Mouse (Mus musculus): ENCODE measurements around the gene Pex11a. TPM values are rescaled to one million over a fixed set of nuclear protein-coding genes. Genes with fewer than 3 reads are reported as not detected.
A peak's percentile ranks its signal among the peaks of the same experiment; 100 is the strongest.

The Pex11a gene
- polyA plus RNA-seq, 1 experiment from 2014 or later, result 8.3 TPM

DNA sequence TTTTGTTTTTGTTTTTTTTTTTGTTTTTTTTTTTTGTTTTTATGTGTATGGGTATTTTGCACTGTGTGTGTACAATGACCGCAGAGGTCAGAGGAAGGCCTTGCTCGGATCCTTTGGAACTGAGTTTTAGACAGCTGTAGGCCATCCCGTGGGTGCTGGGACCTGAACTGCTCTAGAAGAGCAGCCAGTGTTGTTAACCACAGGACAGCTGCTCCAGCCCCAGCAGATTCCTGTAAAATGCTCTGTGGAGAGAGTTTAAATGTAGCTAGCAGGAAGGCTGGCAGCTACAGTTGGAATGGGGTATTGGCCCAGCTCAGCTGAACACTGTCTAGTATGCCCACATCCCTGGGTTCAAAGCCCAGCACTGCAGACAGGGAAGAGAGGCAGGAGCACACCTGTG is 26.7 kb upstream of the Pex11a start:
- H3K4me2 ChIP-seq (ENCODE audit: low read depth, low read length), result no peak overlapping the region
- H3K9ac ChIP-seq (replicated peaks; ENCODE audit: low read length), result no peak overlapping the region
- no peak overlapping the region for H3K27ac ChIP-seq (replicated peaks; ENCODE audit: low read depth, low read length)
- WGBS, result 79% methylated on average over 3 of the region's 3 CpGs
- no peaks in the 10 kb centered on the region for H3K4me1 ChIP-seq (ENCODE audit: control insufficient read depth, insufficient read depth, low read length)
- no peaks in the 10 kb centered on the region for H3K36me3 ChIP-seq (replicated peaks; ENCODE audit: control insufficient read depth, insufficient read depth, low read depth, low read length)
- DNase-seq (ENCODE audit: low spot score) (no peak), ATAC-seq (replicated peaks; ENCODE audit: insufficient number of reproducible peaks, low FRiP score, low TSS enrichment, low read depth) (no peak)
- no peaks in the 10 kb centered on the region for H3K27me3 ChIP-seq (ENCODE audit: control insufficient read depth, insufficient read depth, low read length)
- no peaks in the 10 kb centered on the region for H3K9me3 ChIP-seq (replicated peaks; ENCODE audit: control insufficient read depth, low read length)
- H3K4me3 ChIP-seq (ENCODE audit: low read depth, low read length), result no peak overlapping the region

DNA sequence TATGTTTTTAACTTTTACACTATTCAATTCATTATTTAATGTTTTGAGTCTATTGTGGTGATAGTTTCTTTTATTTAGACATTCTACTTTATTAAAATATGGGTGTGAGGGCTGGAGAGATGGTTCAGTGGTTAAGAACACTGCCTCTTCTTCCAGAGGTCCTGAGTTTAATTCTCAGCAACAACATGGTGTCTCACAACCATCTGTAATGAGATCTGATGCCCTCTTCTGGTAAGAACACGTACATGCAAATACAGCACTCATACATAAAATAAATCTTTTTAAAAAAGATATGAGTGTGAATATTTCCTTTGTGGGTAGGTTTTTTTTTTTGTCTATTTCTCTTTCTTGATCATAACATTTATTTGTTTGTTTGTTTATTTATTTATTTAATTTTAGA is 23.1 kb upstream of the Pex11a start:
- Histone ChIP-seq H3K9me3 (replicated peaks; ENCODE audit: control insufficient read depth, low read length) (no peaks in the 10 kb centered on the region), H3K4me3 (ENCODE audit: low read depth, low read length) (no peak overlapping the region), H3K27ac (replicated peaks; ENCODE audit: low read depth, low read length) (no peak overlapping the region), H3K4me2 (ENCODE audit: low read depth, low read length) (no peak overlapping the region), H3K36me3 (replicated peaks; ENCODE audit: control insufficient read depth, insufficient read depth, low read depth, low read length) (no peaks in the 10 kb centered on the region), H3K27me3 (ENCODE audit: control insufficient read depth, insufficient read depth, low read length) (no peaks in the 10 kb centered on the region), H3K4me1 (ENCODE audit: control insufficient read depth, insufficient read depth, low read length) (no peaks in the 10 kb centered on the region), H3K9ac (replicated peaks; ENCODE audit: low read length) (no peak overlapping the region)
- ATAC-seq (replicated peaks; ENCODE audit: insufficient number of reproducible peaks, low FRiP score, low TSS enrichment, low read depth) (no peak), DNase-seq (ENCODE audit: low spot score) (no peak)
- WGBS, result 57% methylated on average over 1 of the region's 1 CpGs

DNA sequence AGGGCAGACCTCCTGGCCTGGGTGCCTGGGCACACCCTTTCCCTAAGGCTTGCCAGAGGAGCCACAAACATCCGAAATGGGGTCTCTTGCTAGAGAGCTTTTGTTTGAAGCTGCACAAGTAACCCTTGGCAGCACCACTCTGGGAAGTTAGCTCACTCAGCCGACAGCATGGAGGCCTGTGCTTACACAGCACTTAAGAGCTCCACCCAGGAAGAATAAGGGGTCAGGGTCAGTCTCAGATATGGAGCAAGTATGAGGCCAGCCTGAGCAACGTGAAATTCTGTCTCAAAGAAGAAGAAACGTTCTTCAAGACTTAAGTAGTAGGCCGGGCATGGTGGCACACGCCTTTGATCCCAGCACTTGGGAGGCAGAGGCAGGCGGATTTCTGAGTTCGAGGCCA is 19.2 kb upstream of the Pex11a start:
- ATAC-seq (replicated peaks; ENCODE audit: insufficient number of reproducible peaks, low FRiP score, low TSS enrichment, low read depth), result no peak
- WGBS, result 78% methylated on average over 8 of the region's 8 CpGs
- DNase-seq (ENCODE audit: low spot score), result no peak

DNA sequence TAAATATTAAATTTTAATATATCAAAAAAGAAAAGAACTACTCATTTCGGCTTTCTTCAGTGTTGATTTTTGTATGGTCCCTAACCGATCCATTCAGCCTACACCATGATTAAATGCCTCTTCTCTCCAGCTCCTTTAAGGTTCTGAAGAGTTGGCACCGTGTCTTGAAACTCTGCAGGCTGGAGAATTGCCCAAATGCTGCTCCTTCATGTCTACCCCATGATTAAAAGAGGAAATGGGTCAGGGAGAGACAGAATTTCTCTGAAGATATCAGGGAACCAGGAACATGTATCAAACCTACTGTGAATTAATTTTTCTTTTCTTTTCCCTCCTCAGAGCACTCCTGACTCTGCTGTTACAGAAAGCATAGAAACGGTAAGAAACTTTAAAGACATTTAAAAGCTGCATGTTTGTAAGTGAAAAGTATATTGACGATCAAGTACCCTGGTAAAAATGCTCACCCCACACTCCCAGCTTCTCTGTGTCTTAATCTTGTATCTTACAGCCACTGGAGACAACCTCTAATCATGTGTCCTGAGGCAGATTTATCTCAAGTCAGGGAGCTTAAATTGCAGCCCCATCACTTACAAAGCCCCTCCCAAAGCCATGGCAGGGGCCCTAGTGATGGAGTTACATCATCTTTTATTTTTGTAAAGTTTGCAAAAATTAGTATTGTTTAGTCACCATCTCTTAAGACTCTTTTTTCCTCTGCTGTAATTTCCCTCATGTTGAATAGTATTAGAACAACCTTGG is 18.4 kb upstream of the Pex11a start:
- ATAC-seq (replicated peaks; ENCODE audit: insufficient number of reproducible peaks, low FRiP score, low TSS enrichment, low read depth) (no peak), DNase-seq (ENCODE audit: low spot score) (no peak)
- Histone ChIP-seq H3K9ac (replicated peaks; ENCODE audit: low read length) (no peak overlapping the region), H3K27me3 (ENCODE audit: control insufficient read depth, insufficient read depth, low read length) (no peaks in the 10 kb centered on the region), H3K4me2 (ENCODE audit: low read depth, low read length) (no peak overlapping the region), H3K27ac (replicated peaks; ENCODE audit: low read depth, low read length) (no peak overlapping the region), H3K4me1 (ENCODE audit: control insufficient read depth, insufficient read depth, low read length) (no peaks in the 10 kb centered on the region), H3K4me3 (ENCODE audit: low read depth, low read length) (no peak overlapping the region), H3K9me3 (replicated peaks; ENCODE audit: control insufficient read depth, low read length) (no peaks in the 10 kb centered on the region), H3K36me3 (replicated peaks; ENCODE audit: control insufficient read depth, insufficient read depth, low read depth, low read length) (no peaks in the 10 kb centered on the region)
- WGBS, result 85% methylated on average over 5 of the region's 5 CpGs

More for the DNA sequence above, 19.2 kb upstream of the Pex11a start:
- Histone ChIP-seq H3K27ac (replicated peaks; ENCODE audit: low read depth, low read length) (no peak overlapping the region), H3K36me3 (replicated peaks; ENCODE audit: control insufficient read depth, insufficient read depth, low read depth, low read length) (no peaks in the 10 kb centered on the region), H3K4me3 (ENCODE audit: low read depth, low read length) (no peak overlapping the region), H3K9ac (replicated peaks; ENCODE audit: low read length) (no peak overlapping the region), H3K9me3 (replicated peaks; ENCODE audit: control insufficient read depth, low read length) (no peaks in the 10 kb centered on the region), H3K4me1 (ENCODE audit: control insufficient read depth, insufficient read depth, low read length) (no peaks in the 10 kb centered on the region), H3K4me2 (ENCODE audit: low read depth, low read length) (no peak overlapping the region), H3K27me3 (ENCODE audit: control insufficient read depth, insufficient read depth, low read length) (no peaks in the 10 kb centered on the region)

DNA sequence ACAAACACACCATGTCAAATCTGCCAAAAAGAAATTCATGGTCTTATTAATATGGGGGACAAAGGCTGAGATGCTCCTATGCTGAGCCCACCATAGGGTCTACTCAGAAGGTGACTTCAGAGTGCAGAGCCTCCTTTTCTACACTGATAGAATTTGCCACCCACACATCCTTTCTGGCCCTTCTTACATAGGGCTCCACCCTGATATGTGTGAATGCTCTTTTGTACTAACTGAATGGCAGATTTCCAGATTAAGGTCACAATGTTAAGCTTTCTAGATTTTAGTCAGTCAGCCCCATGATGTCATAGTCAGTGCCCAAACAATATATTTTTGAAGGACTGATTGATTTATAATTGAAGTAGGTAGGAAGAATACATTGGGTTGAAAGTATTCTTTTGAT is 16.8 kb upstream of the Pex11a start:
- no peak for ATAC-seq (replicated peaks; ENCODE audit: insufficient number of reproducible peaks, low FRiP score, low TSS enrichment, low read depth)

DNA sequence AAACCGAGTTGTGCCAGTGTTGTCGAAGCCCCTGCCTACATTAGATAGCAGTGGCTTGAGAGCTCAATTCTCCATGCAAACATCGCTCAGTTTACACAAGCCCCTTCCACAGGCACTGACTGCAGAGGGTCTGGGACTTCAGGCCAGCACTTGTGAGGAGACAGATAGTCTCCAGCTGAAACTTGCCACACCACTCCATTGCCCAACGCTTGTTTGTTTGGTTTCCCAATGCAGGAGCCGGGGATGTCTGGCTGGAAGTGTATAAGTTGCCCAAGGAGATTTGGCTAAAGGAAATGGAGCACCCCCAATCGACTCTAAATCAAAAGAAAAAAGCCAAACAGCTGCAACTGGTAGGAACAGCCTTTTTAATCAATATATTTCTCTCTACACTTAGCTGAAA is 15.2 kb upstream of the Pex11a start:
- no peak overlapping the region for H3K4me3 ChIP-seq (ENCODE audit: low read depth, low read length)
- no peak overlapping the region for H3K27ac ChIP-seq (replicated peaks; ENCODE audit: low read depth, low read length)
- 76% methylated on average over 6 of the region's 6 CpGs for WGBS
- no peak overlapping the region for H3K4me2 ChIP-seq (ENCODE audit: low read depth, low read length)
- no peak for ATAC-seq (replicated peaks; ENCODE audit: insufficient number of reproducible peaks, low FRiP score, low TSS enrichment, low read depth)
- no peak for DNase-seq (ENCODE audit: low spot score)
- H3K36me3 ChIP-seq (replicated peaks; ENCODE audit: control insufficient read depth, insufficient read depth, low read depth, low read length), result no peaks in the 10 kb centered on the region
- H3K9ac ChIP-seq (replicated peaks; ENCODE audit: low read length), result no peak overlapping the region
- no peaks in the 10 kb centered on the region for H3K4me1 ChIP-seq (ENCODE audit: control insufficient read depth, insufficient read depth, low read length)
- H3K27me3 ChIP-seq (ENCODE audit: control insufficient read depth, insufficient read depth, low read length), result no peaks in the 10 kb centered on the region
- H3K9me3 ChIP-seq (replicated peaks; ENCODE audit: control insufficient read depth, low read length), result no peaks in the 10 kb centered on the region

More for the DNA sequence above, 16.8 kb upstream of the Pex11a start:
- Histone ChIP-seq H3K36me3 (replicated peaks; ENCODE audit: control insufficient read depth, insufficient read depth, low read depth, low read length) (no peaks in the 10 kb centered on the region), H3K4me1 (ENCODE audit: control insufficient read depth, insufficient read depth, low read length) (no peaks in the 10 kb centered on the region), H3K9ac (replicated peaks; ENCODE audit: low read length) (no peak overlapping the region), H3K4me2 (ENCODE audit: low read depth, low read length) (no peak overlapping the region), H3K9me3 (replicated peaks; ENCODE audit: control insufficient read depth, low read length) (no peaks in the 10 kb centered on the region), H3K27me3 (ENCODE audit: control insufficient read depth, insufficient read depth, low read length) (no peaks in the 10 kb centered on the region), H3K4me3 (ENCODE audit: low read depth, low read length) (no peak overlapping the region), H3K27ac (replicated peaks; ENCODE audit: low read depth, low read length) (no peak overlapping the region)
- no peak for DNase-seq (ENCODE audit: low spot score)

DNA sequence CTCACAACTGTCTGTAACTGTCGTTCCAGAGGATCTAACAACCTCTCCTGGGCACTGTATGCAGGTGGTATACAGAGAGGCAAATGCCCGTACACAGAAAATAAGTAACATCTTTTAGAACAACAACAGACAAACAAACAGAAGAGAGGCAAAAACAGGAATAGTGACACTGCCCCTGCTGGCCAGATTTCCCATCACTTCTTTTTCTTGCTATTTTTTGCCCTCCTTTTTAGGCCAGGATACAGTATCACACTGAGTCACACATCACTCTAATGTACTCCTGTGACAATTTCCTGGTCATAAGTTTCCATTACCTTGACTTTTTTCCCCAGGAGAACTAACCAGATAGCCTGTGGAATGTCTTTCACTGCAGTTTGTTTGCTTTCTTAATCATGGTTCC is 13.4 kb upstream of the Pex11a start:
- 50% methylated on average over 2 of the region's 2 CpGs for WGBS
- Histone ChIP-seq H3K4me1 (ENCODE audit: control insufficient read depth, insufficient read depth, low read length) (no peaks in the 10 kb centered on the region), H3K4me2 (ENCODE audit: low read depth, low read length) (no peak overlapping the region), H3K4me3 (ENCODE audit: low read depth, low read length) (no peak overlapping the region), H3K27me3 (ENCODE audit: control insufficient read depth, insufficient read depth, low read length) (no peaks in the 10 kb centered on the region), H3K9ac (replicated peaks; ENCODE audit: low read length) (no peak overlapping the region), H3K27ac (replicated peaks; ENCODE audit: low read depth, low read length) (no peak overlapping the region), H3K36me3 (replicated peaks; ENCODE audit: control insufficient read depth, insufficient read depth, low read depth, low read length) (no peaks in the 10 kb centered on the region), H3K9me3 (replicated peaks; ENCODE audit: control insufficient read depth, low read length) (no peaks in the 10 kb centered on the region)
- DNase-seq (ENCODE audit: low spot score), result peak; percentile 9
- no peak for ATAC-seq (replicated peaks; ENCODE audit: insufficient number of reproducible peaks, low FRiP score, low TSS enrichment, low read depth)

DNA sequence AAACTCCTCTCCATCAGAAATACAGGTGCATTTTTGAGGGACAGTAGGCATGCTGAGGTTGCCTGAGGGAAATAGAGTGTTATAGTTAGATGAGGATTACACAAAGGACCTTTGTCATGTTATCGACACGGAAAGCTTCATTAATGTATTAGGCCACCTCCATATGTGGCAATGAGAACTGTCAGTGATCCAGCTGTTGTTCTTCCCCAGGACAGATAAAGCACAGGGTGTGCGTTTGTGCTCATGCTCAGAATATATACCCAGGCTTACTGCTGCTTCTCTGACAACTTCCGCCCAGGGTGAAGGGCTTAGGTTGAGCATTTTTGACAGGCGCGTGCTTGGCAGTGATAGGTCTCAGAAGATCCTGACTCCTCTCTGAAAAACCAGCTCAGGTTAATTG is 6.6 kb upstream of the Pex11a start:
- Histone ChIP-seq H3K27ac (replicated peaks; ENCODE audit: low read depth, low read length) (no peak overlapping the region), H3K36me3 (replicated peaks; ENCODE audit: control insufficient read depth, insufficient read depth, low read depth, low read length) (no peaks in the 10 kb centered on the region), H3K4me1 (ENCODE audit: control insufficient read depth, insufficient read depth, low read length) (no peaks in the 10 kb centered on the region), H3K4me3 (ENCODE audit: low read depth, low read length) (no peak overlapping the region), H3K9ac (replicated peaks; ENCODE audit: low read length) (no peak overlapping the region), H3K9me3 (replicated peaks; ENCODE audit: control insufficient read depth, low read length) (no peaks in the 10 kb centered on the region), H3K4me2 (ENCODE audit: low read depth, low read length) (no peak overlapping the region), H3K27me3 (ENCODE audit: control insufficient read depth, insufficient read depth, low read length) (no peaks in the 10 kb centered on the region)
- ATAC-seq (replicated peaks; ENCODE audit: insufficient number of reproducible peaks, low FRiP score, low TSS enrichment, low read depth) (no peak), DNase-seq (ENCODE audit: low spot score) (no peak)
- 84% methylated on average over 6 of the region's 6 CpGs for whole genome bisulfite sequencing

Measured in embryonic facial prominence, embryonic 11.5 days (tissue).